In the genomic region with DNA sequence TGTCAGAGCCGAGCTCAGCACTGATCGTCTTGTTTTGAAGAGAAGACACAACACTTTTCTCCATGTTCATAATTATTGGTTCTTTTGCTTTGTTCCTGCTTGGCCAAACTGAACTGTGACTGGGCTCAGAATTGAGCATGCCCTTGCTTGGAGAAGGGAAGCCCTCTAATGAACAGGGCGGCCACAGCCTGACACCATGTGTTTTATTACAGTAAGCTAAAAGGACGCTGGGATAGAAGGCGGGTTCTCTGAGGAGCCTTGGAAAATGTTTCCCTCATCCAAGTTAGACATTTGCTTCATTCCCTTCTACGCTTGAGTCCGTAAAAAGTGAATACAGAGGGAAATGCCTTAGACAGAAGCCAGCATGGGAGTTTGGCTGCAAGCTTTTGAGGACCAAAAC, we compare ENCODE assay signal across 8 mouse cellular contexts. TPM values are rescaled to one million over a fixed set of nuclear protein-coding genes. Genes with fewer than 3 reads are reported as not detected.
DNase-seq lines count a peak whose midpoint lies in the region; ATAC-seq and TF ChIP-seq lines count a peak whose summit lies in the region.
"Had no signal": no experiment of that assay in that cellular context is flagged by ENCODE, and none has a peak within 500 bp of the region (broad histone marks: within the 10 kb centered on the region; RNA-seq: fewer than 3 reads in every experiment).

No protein-coding gene starts in this region.

- no peak overlapping the region for H3K4me3 ChIP-seq in liver, embryonic 11.5 days (ENCODE audit: low read depth, low read length)
- H3K4me3 ChIP-seq in liver, embryonic 12.5 days, result no peak overlapping the region
- H3K4me3 ChIP-seq in heart, embryonic 14.5 days (ENCODE audit: control insufficient read depth in 1 of 2, insufficient read depth in 1 of 2, low read depth in 1 of 2, low read length in 2 of 2), result no peak overlapping the region
- H3K4me3 ChIP-seq in olfactory bulb, adult 2 months (ENCODE audit: insufficient read depth, low read depth, low read length), result no peak overlapping the region

- H3K27me3 ChIP-seq in liver, embryonic 11.5 days (replicated peaks; ENCODE audit: control insufficient read depth, insufficient read depth, low read length), result no peaks in the 10 kb centered on the region
- H3K27me3 ChIP-seq in liver, embryonic 12.5 days (replicated peaks), result no peaks in the 10 kb centered on the region; the same call in 1 of the 2 replicates
- no peaks in the 10 kb centered on the region for H3K27me3 ChIP-seq in heart, embryonic 14.5 days (ENCODE audit: control insufficient read depth, insufficient read depth, low read length)

- TF ChIP-seq POLR2A in olfactory bulb, adult 2 months (IDR thresholded peaks at IDR 0.05; ENCODE audit: insufficient read depth, low read depth, low read length), result no peak

- no peak for TF ChIP-seq CTCF in olfactory bulb, adult 2 months (IDR thresholded peaks at IDR 0.05; ENCODE audit: insufficient read depth, low read depth, low read length)

- H3K9ac ChIP-seq in liver, embryonic 11.5 days (ENCODE audit: low read depth, low read length), result no peak overlapping the region
- no peak overlapping the region for H3K9ac ChIP-seq in liver, embryonic 12.5 days
- no peak overlapping the region for H3K9ac ChIP-seq in heart, embryonic 14.5 days (ENCODE audit: low read length)
- H3K9ac ChIP-seq: liver, embryonic 14.5 days had no signal

- H3K27ac ChIP-seq in liver, embryonic 11.5 days (ENCODE audit: low read depth, low read length), result no peak overlapping the region
- no peak overlapping the region for H3K27ac ChIP-seq in liver, embryonic 12.5 days
- H3K27ac ChIP-seq in heart, embryonic 14.5 days (replicated peaks in 1 of 2; ENCODE audit: control insufficient read depth in 1 of 2, insufficient read depth in 1 of 2, low read depth in 2 of 2, low read length in 2 of 2), result peak overlapping the region; percentile 29 to 94
- 0 out of 2 replicates have a peak overlapping the region, but pooled peaks have one; percentile 31 for H3K27ac ChIP-seq in olfactory bulb, adult 2 months (ENCODE audit: insufficient read depth, low read depth, low read length)
- H3K27ac ChIP-seq: liver, embryonic 14.5 days had no signal

- no peak for ATAC-seq in liver, embryonic 11.5 days (replicated peaks; ENCODE audit: low FRiP score)
- ATAC-seq in liver, embryonic 12.5 days, result no peak
- ATAC-seq in heart, embryonic 14.5 days (ENCODE audit: insufficient number of reproducible peaks, insufficient read depth, low FRiP score, low read depth), result no peak

- 74% methylated on average over 7 of the region's 7 CpGs for WGBS in liver, embryonic 11.5 days
- 61% methylated on average over 7 of the region's 7 CpGs for WGBS in liver, embryonic 12.5 days (ENCODE audit: insufficient replicate concordance)
- WGBS in heart, embryonic 14.5 days, result 74% methylated on average over 7 of the region's 7 CpGs
- 60% methylated on average over 7 of the region's 7 CpGs for WGBS in olfactory bulb, adult 2 months

- no peaks in the 10 kb centered on the region for H3K9me3 ChIP-seq in liver, embryonic 11.5 days (ENCODE audit: control insufficient read depth, low read length)
- H3K9me3 ChIP-seq in liver, embryonic 12.5 days (replicated peaks), result no peaks in the 10 kb centered on the region
- H3K9me3 ChIP-seq in heart, embryonic 14.5 days (ENCODE audit: control insufficient read depth, low read length), result no peaks in the 10 kb centered on the region

- peak; percentile 28 for DNase-seq in liver, embryonic 11.5 days (ENCODE audit: low spot score)
- peak; percentile 39 for DNase-seq in kidney, adult 9 months
- no peak for DNase-seq in spleen, postnatal 36 days (ENCODE audit: low spot score in 2 of 2)
- no peak for DNase-seq in cerebellum, postnatal 25 days

- peaks cover 22% of the 10 kb centered on the region for H3K4me1 ChIP-seq in liver, embryonic 11.5 days (replicated peaks; ENCODE audit: control insufficient read depth, insufficient read depth, low read length)
- peaks cover 38% of the 10 kb centered on the region for H3K4me1 ChIP-seq in liver, embryonic 12.5 days
- H3K4me1 ChIP-seq in heart, embryonic 14.5 days (ENCODE audit: control insufficient read depth in 2 of 2, insufficient read depth in 2 of 2, low read length in 2 of 2), result peaks cover 17 to 36% of the 10 kb centered on the region in 2 experiments
- H3K4me1 ChIP-seq in olfactory bulb, adult 2 months (ENCODE audit: control insufficient read depth, insufficient read depth, low read length), result peaks cover 6% of the 10 kb centered on the region

- no peak overlapping the region for H3K4me2 ChIP-seq in liver, embryonic 11.5 days
- no peak overlapping the region for H3K4me2 ChIP-seq in liver, embryonic 12.5 days
- peak overlapping the region; percentile 34; the same call in 1 of the 2 replicates for H3K4me2 ChIP-seq in heart, embryonic 14.5 days (ENCODE audit: low read length)

- H3K36me3 ChIP-seq in liver, embryonic 11.5 days (ENCODE audit: control insufficient read depth, insufficient read depth, low read length), result no peaks in the 10 kb centered on the region
- H3K36me3 ChIP-seq in liver, embryonic 12.5 days, result no peaks in the 10 kb centered on the region
- H3K36me3 ChIP-seq in heart, embryonic 14.5 days (ENCODE audit: control insufficient read depth, insufficient read depth, low read length), result 0 out of 2 replicates have a peak, but pooled peaks cover 8% of the 10 kb centered on the region

RNA-seq across cellular contexts. Expression of gene Ppp1r2, which starts 1.9 kb away (rescaled TPM):
- polyA plus RNA-seq in liver, embryonic 11.5 days (2014; fragmentation: Nextera tagmentation; extraction: Ambion mirVana), result 68.0 and 69.0 TPM in 2 replicates
- 48.4 and 49.9 TPM in 2 replicates for polyA plus RNA-seq in liver, embryonic 12.5 days (2016; fragmentation: Nextera tagmentation; extraction: Ambion mirVana)
- 104 and 105 TPM in 2 replicates for polyA plus RNA-seq in heart, embryonic 14.5 days (2014; fragmentation: Nextera tagmentation; extraction: Ambion mirVana)
- polyA plus RNA-seq in olfactory bulb, adult 2 months (2012; ENCODE audit: insufficient read depth, insufficient read length, low replicate concordance, missing spikeins), result not detected in 2 replicates

RNA-seq across cellular contexts. Expression of gene Apod, which starts 37.6 kb away (rescaled TPM):
- polyA plus RNA-seq in liver, embryonic 11.5 days (2014; fragmentation: Nextera tagmentation; extraction: Ambion mirVana), result 0.51 TPM in 1 of 2 replicates, not detected in the other
- polyA plus RNA-seq in liver, embryonic 12.5 days (2016; fragmentation: Nextera tagmentation; extraction: Ambion mirVana), result not detected in 2 replicates
- polyA plus RNA-seq in heart, embryonic 14.5 days (2014; fragmentation: Nextera tagmentation; extraction: Ambion mirVana), result 0.19 and 0.53 TPM in 2 replicates
- polyA plus RNA-seq in olfactory bulb, adult 2 months (2012; ENCODE audit: insufficient read depth, insufficient read length, low replicate concordance, missing spikeins), result 592 and 662 TPM in 2 replicates

Comparison
In these comparisons a context has a peak if more than half of its experiments do, and no peak if none do; other contexts are left out.
1. DNase-seq: peak in liver, embryonic 11.5 days (single experiment) and kidney, adult 9 months (single experiment); none in spleen, postnatal 36 days (0 of 2) and cerebellum, postnatal 25 days (0 of 2).
2. H3K27ac ChIP-seq: peak in heart, embryonic 14.5 days (2 of 2) and olfactory bulb, adult 2 months (single experiment); none in liver, embryonic 11.5 days (single experiment) and liver, embryonic 12.5 days (single experiment).
3. RNA of gene Apod, which starts 37.6 kb away (polyA plus RNA-seq): 592 to 662 TPM in olfactory bulb, adult 2 months; 0.19 to 0.53 TPM in heart, embryonic 14.5 days, 0.51 TPM in liver, embryonic 11.5 days and not detected in liver, embryonic 12.5 days; every median in the first group is over 100 times any median in the second.